Mouse (Mus musculus) spleen, adult 2 months (tissue): ENCODE data around the gene Fgf23.

ENCODE experiments used
- CTCF ChIP-seq: fragments of 200-500 bp; IDR thresholded peaks from 2 replicates; pipeline ENCODE4 v1.5.1; 2011; ENCODE audit warnings: mild to moderate bottlenecking, inconsistent platforms; ENCODE audit not compliant: insufficient read depth, insufficient read length, insufficient replicate concordance; ENCODE audit errors: extremely low read depth
- POLR2A ChIP-seq: fragments of 200-500 bp; IDR thresholded peaks from 2 replicates; pipeline ENCODE4 v1.6.1; 2011; ENCODE audit warnings: low read depth, low read length, inconsistent platforms

DNA sequence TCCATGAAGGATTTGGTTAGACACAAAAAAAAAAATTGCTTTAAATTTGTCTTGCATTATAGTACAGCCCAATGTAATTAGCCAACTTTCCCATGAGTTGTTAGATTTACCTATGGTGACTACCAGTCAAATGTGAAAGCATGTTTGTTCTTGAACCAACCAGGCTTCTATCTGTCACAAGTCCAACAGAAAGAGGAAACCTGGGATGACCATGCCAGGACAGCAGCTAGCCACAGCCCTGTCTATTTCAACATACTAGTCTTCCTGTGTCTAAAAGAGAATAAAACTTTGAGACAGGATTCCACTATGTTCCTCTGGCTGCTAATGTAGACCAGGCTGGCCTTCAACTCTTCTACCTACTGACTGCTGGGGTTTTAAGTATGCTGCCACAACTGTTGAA is 34.7 kb downstream of the Fgf23 start:
- TF ChIP-seq CTCF (no peak), POLR2A (no peak)
